Mouse (Mus musculus) limb, embryonic 15.5 days (tissue): Measurements from ENCODE around the gene Olfr1465. TPM values are rescaled to one million over a fixed set of nuclear protein-coding genes. Genes with fewer than 3 reads are reported as not detected.

Experiments
- ATAC-seq: fragments of 200-750 bp; cut with Nextera tagmentation; 2 replicates; pipeline ENCODE4 v1.8.0; 2017; ENCODE audit warnings: low read depth, moderate TSS enrichment; ENCODE audit not compliant: insufficient number of reproducible peaks, low FRiP score, low TSS enrichment
- H3K27ac ChIP-seq: fragments of 300-500 bp; sonication (generic); 2 replicates; pipeline ENCODE4 v1.5.1; 2015; ENCODE audit warnings: moderate library complexity, mild to moderate bottlenecking, inconsistent platforms
- H3K27me3 ChIP-seq: fragments of 300-500 bp; sonication (generic); 2 replicates; pipeline ENCODE4 v1.6.1; 2015; ENCODE audit warnings: inconsistent platforms
- H3K36me3 ChIP-seq: fragments of 300-500 bp; sonication (generic); 2 replicates; pipeline ENCODE4 v1.6.1; 2015; ENCODE audit warnings: inconsistent platforms
- H3K4me1 ChIP-seq: fragments of 300-500 bp; sonication (generic); 2 replicates; pipeline ENCODE4 v1.6.1; 2015; ENCODE audit warnings: inconsistent platforms
- H3K4me2 ChIP-seq: fragments of 300-500 bp; sonication (generic); 2 replicates; pipeline ENCODE4 v1.6.1; 2015; ENCODE audit warnings: mild to moderate bottlenecking, inconsistent platforms
- H3K4me3 ChIP-seq: fragments of 300-500 bp; sonication (generic); 2 replicates; pipeline ENCODE4 v1.5.1; 2015; ENCODE audit warnings: mild to moderate bottlenecking, inconsistent platforms
- H3K9ac ChIP-seq: fragments of 300-500 bp; sonication (generic); 2 replicates; pipeline ENCODE4 v1.6.1; 2015; ENCODE audit warnings: inconsistent platforms
- H3K9me3 ChIP-seq: fragments of 300-500 bp; sonication (generic); 2 replicates; pipeline ENCODE4 v1.6.1; 2016; ENCODE audit warnings: inconsistent platforms
- WGBS: fragments of 180-500 bp; shearing (Covaris S2); methylation state at CpG from one replicate; pipeline ENCODE4 v1.1.7; 2015; 5-methylcytosine and 5-hydroxymethylcytosine counted together
- polyA plus RNA-seq: library from polyadenylated mRNA; unstranded; fragments of >200 nt; fragmentation: Nextera tagmentation; extraction: Ambion mirVana; gene quantifications from 2 replicates; pipeline ENCODE4 v1.2.1, GENCODE M21; 2015

Olfr1465 gene
- polyA plus RNA-seq, result not detected in 2 replicates

DNA sequence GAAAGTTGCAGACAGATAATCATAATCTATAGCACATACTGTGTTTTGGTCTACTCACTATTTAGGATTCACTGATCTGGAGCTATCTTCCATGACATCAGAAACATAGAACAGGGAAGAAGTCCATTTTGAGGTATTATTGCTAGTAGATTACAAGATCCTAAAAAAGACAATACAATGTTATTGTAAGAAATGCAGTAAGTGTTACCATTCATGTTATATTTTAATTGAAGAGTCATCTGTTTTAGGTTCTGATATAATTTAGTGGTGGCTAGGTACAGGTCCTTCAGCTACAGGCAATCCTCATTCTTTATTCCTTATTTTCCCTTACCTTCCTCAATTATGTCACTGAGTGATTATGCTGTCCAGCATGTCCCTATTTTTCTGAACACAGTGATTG is at the start of gene Olfr1465:
Olfr1465 (minus strand) TSS at position 101 of the 400 bp plus-strand sequence.
- ATAC-seq, result no peak
- no peak within 1 kb of the TSS for H3K9ac ChIP-seq

DNA sequence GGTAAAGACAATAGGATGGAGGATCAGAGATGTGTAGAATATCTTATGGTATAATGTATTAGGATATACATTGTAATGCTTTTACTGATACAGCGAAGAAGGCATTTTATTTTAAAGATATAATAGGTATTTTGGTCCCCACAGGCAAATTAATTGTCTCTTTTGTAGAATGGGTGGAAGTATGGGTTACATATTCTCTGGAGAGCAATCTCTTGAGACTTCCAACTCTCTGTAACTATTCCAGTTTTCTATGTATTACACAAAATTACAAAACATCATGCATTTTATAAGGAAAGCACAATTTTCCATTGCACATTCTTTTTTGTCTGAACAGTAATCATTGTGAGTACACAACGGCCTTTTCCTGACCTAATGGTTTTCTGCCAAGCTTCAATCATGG is 46.6 kb upstream of the Olfr1465 start, which contains the start of gene Olfr1467:
Olfr1467 (plus strand) TSS at position 301 of the 400 bp plus-strand sequence.
- no peak within 1 kb of the TSS for H3K9ac ChIP-seq
- ATAC-seq, result no peak
- 65% methylated on average over 2 of the region's 2 CpGs for WGBS
- H3K27me3 ChIP-seq, result no peaks in the 10 kb centered on the region
- H3K36me3 ChIP-seq, result no peaks in the 10 kb centered on the region
- no peak within 1 kb of the TSS for H3K4me2 ChIP-seq
- no peaks in the 10 kb centered on the region for H3K4me1 ChIP-seq
- no peaks in the 10 kb centered on the region for H3K9me3 ChIP-seq
- no peak within 1 kb of the TSS for H3K4me3 ChIP-seq
- H3K27ac ChIP-seq, result no peak within 1 kb of the TSS

More for the DNA sequence above, at the start of gene Olfr1465:
- no peak within 1 kb of the TSS for H3K4me2 ChIP-seq
- no peaks in the 10 kb centered on the region for H3K9me3 ChIP-seq
- no peaks in the 10 kb centered on the region for H3K4me1 ChIP-seq
- H3K27me3 ChIP-seq, result no peaks in the 10 kb centered on the region
- H3K4me3 ChIP-seq, result no peak within 1 kb of the TSS
- no peaks in the 10 kb centered on the region for H3K36me3 ChIP-seq
- no peak within 1 kb of the TSS for H3K27ac ChIP-seq

- Histone ChIP-seq H3K4me3 (no peak within 1 kb of the TSS), H3K4me1 (no peaks in the 10 kb centered on the region), H3K27me3 (no peaks in the 10 kb centered on the region), H3K9me3 (no peaks in the 10 kb centered on the region), H3K4me2 (no peak within 1 kb of the TSS), H3K36me3 (no peaks in the 10 kb centered on the region), H3K9ac (no peak within 1 kb of the TSS), H3K27ac (no peak within 1 kb of the TSS)
- no peak for ATAC-seq
- WGBS, result 87% methylated on average over 2 of the region's 2 CpGs
These were observed 23.2 kb upstream of the Olfr1465 start, which contains the start of gene Olfr1466 for GRCm38 (mm10) chr19:13338562-13338961. Olfr1466 (plus strand) TSS chr19:13338862.

Other genes with a start within 250 kb of the Olfr1465 start
- gene Olfr1457, start 217.7 kb downstream of the Olfr1465 start, polyA plus RNA-seq, result not detected in 2 replicates
- gene Olfr1458, start 208.8 kb downstream of the Olfr1465 start, polyA plus RNA-seq, result not detected in 2 replicates
- not detected in 2 replicates for gene Olfr1459, start 166.0 kb downstream of the Olfr1465 start, polyA plus RNA-seq
- gene Olfr1461, start 152.5 kb downstream of the Olfr1465 start, polyA plus RNA-seq, result not detected in 2 replicates
- not detected in 2 replicates for gene Olfr1462, start 129.8 kb downstream of the Olfr1465 start, polyA plus RNA-seq
- not detected in 2 replicates for gene Olfr1463, start 84.2 kb downstream of the Olfr1465 start, polyA plus RNA-seq
- gene Olfr1466, start 23.3 kb upstream of the Olfr1465 start, polyA plus RNA-seq, result not detected in 2 replicates
- gene Olfr1467, start 46.7 kb upstream of the Olfr1465 start, polyA plus RNA-seq, result not detected in 2 replicates
- not detected in 2 replicates for gene Olfr1469, start 92.3 kb upstream of the Olfr1465 start, polyA plus RNA-seq
- gene Olfr1471, start 127.9 kb upstream of the Olfr1465 start, polyA plus RNA-seq, result not detected in 2 replicates
- not detected in 2 replicates for gene Olfr1472, start 140.5 kb upstream of the Olfr1465 start, polyA plus RNA-seq
- not detected in 2 replicates for gene Olfr1474, start 154.0 kb upstream of the Olfr1465 start, polyA plus RNA-seq
- not detected in 2 replicates for gene Olfr1475, start 164.7 kb upstream of the Olfr1465 start, polyA plus RNA-seq
- not detected in 2 replicates for gene Olfr1477, start 185.0 kb upstream of the Olfr1465 start, polyA plus RNA-seq
- gene Olfr1480, start 212.4 kb upstream of the Olfr1465 start, polyA plus RNA-seq, result not detected in 2 replicates